Mouse (Mus musculus) lung, adult 18-20 months (tissue): ENCODE results near the gene Mpeg1.
A peak's percentile ranks its signal among the peaks of the same experiment; 100 is the strongest.

Experiments used
- DNase-seq, 2 experiments: peaks; one replicate each; pipeline ENCODE4 v3.0.0; 2022; ENCODE audit warnings: mixed read lengths in 2 of 2

Mpeg1 gene

DNA sequence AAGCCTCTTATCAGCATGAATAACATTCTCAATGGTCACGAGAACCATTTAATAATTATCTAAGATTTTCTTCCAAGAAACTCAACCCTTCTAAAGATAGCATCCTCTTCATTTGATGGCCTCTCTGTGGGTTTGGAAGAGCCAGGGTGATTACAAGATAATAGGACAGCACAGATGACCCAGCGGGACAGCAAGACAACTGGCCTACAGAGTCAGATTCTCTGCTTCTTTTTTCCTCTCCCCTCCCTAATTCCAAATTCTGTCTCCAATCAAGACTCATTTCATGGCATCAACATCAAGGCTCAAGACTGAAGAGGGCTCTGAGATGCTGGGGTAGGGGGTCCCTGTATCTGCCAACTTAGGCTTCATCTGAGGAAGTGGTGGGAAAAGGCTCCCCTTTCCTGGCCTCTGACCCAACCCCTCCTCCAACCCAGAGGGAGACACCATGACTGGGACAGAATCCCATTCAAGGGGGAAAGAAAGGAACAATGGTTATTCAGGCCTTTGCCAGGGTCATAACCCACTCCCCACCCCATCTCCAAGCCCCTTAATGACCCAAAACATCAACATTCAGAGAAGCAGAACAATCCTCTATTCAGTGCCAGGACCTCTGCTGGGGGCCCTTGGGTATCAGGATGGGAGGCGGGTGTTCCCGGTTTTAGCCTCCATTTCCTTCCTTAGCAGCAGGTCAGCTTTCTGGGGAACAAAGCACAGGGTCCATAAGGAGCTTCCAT is 33.0 kb downstream of the Mpeg1 start:
- DNase-seq = no peak

GRCm38 (mm10) chr19:12494187-12494458 is 33.5 kb downstream of the Mpeg1 start:
- DNase-seq = no peak

DNA sequence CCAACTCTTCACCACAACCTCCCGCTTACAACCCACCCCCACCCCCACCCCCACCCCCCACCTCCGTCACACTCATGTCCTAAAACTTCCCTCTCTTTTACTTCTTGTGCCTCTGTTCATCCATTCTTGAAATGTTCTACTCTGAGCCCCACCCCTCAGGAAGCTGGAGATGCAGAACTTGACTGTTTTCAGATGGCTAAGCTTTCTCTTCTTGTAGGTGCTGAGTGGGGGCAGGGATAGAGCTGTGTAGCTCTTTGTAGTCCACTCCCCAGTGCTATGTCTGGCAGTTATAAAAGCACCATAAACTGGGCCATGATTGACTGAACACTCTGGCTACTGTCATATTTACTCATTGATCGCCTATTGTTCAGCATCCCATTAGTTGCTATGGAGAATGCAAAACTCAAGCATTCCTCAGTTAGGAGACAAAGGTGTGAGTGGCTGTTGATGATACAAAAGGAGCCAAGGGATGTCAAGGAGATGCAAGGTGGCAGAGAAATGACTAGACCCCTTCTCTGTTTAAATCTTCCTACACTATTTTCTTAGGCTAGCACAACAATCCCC is 34.5 kb downstream of the Mpeg1 start:
- DNase-seq = no peak

DNA sequence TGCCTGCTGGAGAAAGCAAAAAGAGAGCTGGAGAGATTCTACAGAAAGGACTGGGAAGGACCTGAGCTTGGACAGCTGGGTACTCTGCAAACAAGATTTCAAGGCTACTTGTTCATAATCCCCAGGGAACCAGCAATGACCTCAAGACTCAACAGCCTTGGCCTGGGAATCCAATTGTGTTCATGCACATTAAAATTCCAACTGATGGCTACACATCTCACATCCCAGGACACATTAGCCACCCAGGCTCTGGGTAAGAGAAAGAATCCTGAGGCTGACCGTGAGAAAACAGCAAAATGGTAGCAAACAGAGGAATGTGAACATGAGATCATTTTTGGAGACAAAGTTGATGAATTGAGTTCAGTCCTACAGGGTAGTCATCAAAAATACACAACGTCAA is 35.7 kb downstream of the Mpeg1 start:
- no peak for DNase-seq

DNA sequence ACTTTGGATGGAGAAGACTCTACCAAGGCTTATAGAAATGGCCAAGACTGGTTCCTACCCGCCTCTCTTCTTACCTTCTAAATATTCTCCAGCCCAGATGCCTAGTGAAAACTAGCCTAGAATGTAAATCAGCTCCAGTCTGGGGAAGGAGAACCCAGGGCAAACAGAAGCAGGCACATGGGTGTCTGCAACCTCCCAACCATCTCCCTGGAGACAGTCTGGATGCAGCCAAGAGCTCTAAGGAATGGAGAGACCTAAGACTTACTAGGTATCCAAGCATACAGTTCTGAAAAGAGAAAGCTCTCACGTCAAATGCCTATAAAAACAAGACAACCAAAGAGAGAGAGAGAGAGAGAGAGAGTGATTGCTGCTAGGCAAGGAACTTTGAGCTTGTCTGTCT is 37.3 kb downstream of the Mpeg1 start:
- no peak for DNase-seq

DNA sequence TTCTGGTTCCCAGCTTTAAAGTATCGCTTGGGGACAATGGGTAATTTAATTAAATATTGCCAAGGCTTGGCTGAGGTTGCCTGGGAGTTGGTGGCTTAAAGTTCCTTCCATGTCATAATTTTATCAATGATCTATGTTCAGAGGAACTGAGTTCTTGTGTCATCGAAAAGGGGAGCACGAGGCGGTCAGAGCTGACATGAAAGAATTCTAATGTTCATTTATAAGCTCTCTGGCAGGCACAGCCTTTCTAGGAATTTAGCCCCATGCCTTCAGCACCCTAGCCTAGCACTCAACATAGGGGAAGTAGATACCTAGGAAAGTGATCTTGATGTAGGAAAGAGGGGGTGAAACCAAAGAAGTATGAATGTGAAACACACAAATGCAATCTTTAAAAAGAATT is 37.7 kb downstream of the Mpeg1 start:
- DNase-seq = no peak

- DNase-seq = no peak
Measured at GRCm38 (mm10) chr19:12498941-12499340, 38.4 kb downstream of the Mpeg1 start.

GRCm38 (mm10) chr19:12499485-12499884 is 38.9 kb downstream of the Mpeg1 start:
- no peak for DNase-seq

DNA sequence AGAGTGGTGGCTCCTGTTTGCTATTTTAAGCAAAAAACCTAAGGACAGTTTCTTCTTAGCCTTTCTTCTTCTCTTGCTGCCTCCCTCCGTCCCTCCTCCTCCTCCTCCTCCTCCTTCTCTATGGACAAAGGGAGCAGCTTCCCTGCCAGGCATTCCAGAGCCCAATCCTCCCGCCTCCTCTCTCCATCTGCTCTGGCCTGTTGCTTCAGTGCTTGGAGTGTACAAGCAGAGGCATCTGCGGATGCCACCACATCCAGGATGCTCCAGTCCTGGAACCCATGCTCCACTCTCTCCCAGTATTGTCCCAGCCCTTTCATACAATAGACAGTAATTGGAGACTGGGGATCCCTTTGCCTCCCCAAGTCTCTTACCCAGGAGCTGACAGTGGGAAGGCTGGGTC is 39.5 kb downstream of the Mpeg1 start:
- DNase-seq = peak; percentile 52 to 60

- DNase-seq = no peak
Measured at GRCm38 (mm10) chr19:12500881-12501311, 40.3 kb downstream of the Mpeg1 start.

DNA sequence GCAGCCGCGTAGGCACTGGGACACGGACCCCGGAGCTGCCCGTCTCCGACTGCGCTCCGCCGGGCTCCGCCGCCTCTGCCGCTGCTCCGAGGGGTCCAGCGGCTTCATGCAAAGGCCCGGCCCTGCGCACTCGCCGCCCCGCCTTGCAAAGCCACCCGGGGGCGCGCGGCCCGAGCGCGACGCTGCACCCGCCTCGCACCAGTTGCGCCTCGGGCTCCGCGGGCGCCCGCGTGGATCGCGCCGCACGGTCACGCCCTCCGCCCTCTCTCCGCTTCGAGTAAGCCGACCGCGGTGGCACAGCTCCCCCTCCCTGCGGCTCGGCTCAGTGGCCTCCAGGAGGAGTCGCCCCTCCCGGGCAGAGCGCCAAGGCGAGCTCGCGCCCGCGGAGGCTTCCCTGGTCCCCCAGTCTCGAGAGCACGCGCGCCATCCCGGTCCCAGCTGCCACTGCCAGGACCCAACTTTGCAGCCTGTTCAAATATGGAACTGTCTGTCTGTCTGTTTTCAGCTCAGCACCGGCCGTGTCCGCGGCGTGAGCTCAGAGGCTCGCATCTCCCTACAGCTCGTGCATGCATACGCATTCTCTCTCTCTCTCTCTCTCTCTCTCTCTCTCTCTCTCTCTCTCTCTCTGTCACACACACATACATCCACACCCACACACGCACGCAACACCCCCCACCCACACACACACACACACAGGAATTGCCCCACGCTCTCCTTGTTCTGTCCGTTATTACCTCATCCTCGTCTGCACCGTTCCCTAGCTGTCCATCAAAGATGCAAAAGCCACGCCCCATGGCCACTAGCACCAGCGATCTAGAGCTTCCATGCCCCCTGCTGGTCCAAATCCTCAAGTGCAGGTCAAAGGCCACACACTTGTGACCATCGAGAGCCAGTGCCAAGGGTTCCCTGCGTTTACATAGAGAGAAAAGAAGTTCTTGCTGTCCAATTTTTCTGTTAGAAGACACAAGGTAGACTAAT is 41.1 kb downstream of the Mpeg1 start, which contains the start of gene Dtx4:
Gene Dtx4, minus strand, starts transcription at position 85 of the 978 bp plus-strand sequence.
- peak; percentile 94 to 96 for DNase-seq

GRCm38 (mm10) chr19:12502756-12503155 is 42.2 kb downstream of the Mpeg1 start:
- no peak for DNase-seq

- no peak for DNase-seq
Measured at GRCm38 (mm10) chr19:12514621-12515020, 54.0 kb downstream of the Mpeg1 start.
